Mouse (Mus musculus) retina, postnatal 7 days (tissue): ENCODE data around the gene Cpa5.

ENCODE experiments used
- DNase-seq: peaks from one replicate; pipeline ENCODE4 v3.0.0-alpha.2; 2012; ENCODE audit warnings: low read depth, low spot score

The Cpa5 gene

DNA sequence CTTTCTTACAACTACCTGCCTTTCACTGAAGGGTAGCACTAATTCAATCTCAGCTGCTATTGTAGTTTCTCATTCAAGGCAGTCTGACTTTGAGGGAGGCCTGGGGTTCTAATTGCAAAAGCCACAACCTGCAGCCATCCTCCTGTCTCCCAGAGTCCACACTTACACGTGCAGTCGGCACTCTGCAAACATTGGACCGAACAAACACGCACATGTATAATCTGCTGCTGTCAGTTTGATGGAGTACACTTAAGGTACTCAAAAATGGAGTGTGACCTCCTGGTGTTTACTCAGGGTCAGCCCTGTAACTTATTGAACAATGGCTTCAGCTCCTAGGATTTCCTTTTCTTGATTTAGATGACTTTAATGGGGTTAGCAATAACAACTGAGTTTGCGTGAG is 68.8 kb downstream of the Cpa5 start:
- no peak for DNase-seq

- no peak for DNase-seq
Measured at GRCm38 (mm10) chr6:30680442-30680841, 69.6 kb downstream of the Cpa5 start.
